Mouse (Mus musculus): Measurements from ENCODE around the gene Gm43517. TPM values are rescaled to one million over a fixed set of nuclear protein-coding genes. Genes with fewer than 3 reads are reported as not detected.

Gm43517 gene
- not detected in 2 replicates for polyA plus RNA-seq (2015; fragmentation: Nextera tagmentation; extraction: Ambion mirVana)

DNA sequence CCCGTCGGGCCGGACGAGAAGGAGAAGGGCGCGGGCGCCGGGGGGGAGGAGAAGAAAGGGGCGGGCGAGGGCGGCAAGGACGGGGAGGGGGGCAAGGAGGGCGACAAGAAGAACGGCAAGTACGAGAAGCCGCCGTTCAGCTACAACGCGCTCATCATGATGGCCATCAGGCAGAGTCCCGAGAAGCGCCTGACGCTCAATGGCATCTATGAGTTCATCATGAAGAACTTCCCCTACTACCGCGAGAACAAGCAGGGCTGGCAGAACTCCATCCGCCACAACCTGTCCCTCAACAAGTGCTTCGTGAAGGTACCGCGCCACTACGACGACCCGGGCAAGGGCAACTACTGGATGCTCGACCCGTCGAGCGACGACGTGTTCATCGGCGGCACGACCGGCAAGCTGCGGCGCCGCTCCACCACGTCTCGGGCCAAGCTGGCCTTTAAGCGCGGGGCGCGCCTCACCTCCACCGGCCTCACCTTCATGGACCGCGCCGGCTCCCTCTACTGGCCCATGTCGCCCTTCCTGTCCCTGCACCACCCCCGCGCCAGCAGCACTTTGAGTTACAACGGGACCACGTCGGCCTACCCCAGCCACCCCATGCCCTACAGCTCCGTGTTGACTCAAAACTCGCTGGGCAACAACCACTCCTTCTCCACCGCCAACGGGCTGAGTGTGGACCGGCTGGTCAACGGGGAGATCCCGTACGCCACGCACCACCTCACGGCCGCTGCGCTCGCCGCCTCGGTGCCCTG lies at the start of gene Gm43517:
Gene Gm43517, plus strand, starts transcription at position 299 of the 755 bp plus-strand sequence.
- no peaks in the 10 kb centered on the region for H3K36me3 ChIP-seq
- H3K4me3 ChIP-seq: peak within 1 kb of the TSS; percentile 35
- WGBS: 1% methylated on average over 74 of the region's 75 CpGs
- H3K4me2 ChIP-seq: peak within 1 kb of the TSS; percentile 55
- peaks cover 79% of the 10 kb centered on the region for H3K27me3 ChIP-seq
- no peak within 1 kb of the TSS for H3K27ac ChIP-seq
- no peak within 1 kb of the TSS for H3K9ac ChIP-seq
- 0 out of 2 replicates have a peak, but pooled peaks have one; percentile 27 for ATAC-seq (ENCODE audit: borderline replicate concordance, extremely low read depth, low FRiP score, low TSS enrichment)
- H3K9me3 ChIP-seq: no peaks in the 10 kb centered on the region
- peaks cover 11% of the 10 kb centered on the region for H3K4me1 ChIP-seq

- H3K4me1 ChIP-seq: no peaks in the 10 kb centered on the region
- H3K27me3 ChIP-seq: no peaks in the 10 kb centered on the region
- no peak for ATAC-seq (ENCODE audit: borderline replicate concordance, extremely low read depth, low FRiP score, low TSS enrichment)
- 87% methylated on average over 10 of the region's 10 CpGs for WGBS
- H3K9me3 ChIP-seq: no peaks in the 10 kb centered on the region
- no peaks in the 10 kb centered on the region for H3K36me3 ChIP-seq
- no peak overlapping the region for H3K4me3 ChIP-seq
- H3K27ac ChIP-seq: no peak overlapping the region
- no peak overlapping the region for H3K9ac ChIP-seq
- H3K4me2 ChIP-seq: no peak overlapping the region
These were observed 35.3 kb upstream of the Gm43517 start for GRCm38 (mm10) chr12:49349697-49350096.

DNA sequence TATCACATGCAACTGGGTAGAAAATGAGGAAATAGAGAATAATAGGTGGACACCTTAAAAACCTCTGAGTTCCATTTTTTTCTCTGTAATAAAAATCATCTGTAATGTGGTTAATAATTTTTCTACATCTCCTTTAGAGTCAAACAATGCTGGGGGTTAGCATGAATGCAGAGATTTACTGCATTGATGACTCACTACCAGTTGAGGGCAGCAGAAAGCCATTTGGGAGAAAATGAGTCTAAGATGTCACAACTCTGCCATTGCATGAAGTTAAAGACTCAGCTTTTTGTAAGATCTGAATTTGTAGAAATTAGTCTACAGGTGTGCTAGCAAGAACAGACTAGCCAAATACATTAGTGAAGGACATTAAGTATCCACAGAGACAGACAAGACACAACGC lies 16.0 kb upstream of the Gm43517 start:
- WGBS: 68% methylated on average over 1 of the region's 1 CpGs
- Histone ChIP-seq H3K9ac (no peak overlapping the region), H3K4me1 (no peaks in the 10 kb centered on the region), H3K4me3 (no peak overlapping the region), H3K4me2 (no peak overlapping the region), H3K9me3 (no peaks in the 10 kb centered on the region), H3K36me3 (no peaks in the 10 kb centered on the region), H3K27me3 (peaks cover 45% of the 10 kb centered on the region), H3K27ac (no peak overlapping the region)
- no peak for ATAC-seq (ENCODE audit: borderline replicate concordance, extremely low read depth, low FRiP score, low TSS enrichment)

DNA sequence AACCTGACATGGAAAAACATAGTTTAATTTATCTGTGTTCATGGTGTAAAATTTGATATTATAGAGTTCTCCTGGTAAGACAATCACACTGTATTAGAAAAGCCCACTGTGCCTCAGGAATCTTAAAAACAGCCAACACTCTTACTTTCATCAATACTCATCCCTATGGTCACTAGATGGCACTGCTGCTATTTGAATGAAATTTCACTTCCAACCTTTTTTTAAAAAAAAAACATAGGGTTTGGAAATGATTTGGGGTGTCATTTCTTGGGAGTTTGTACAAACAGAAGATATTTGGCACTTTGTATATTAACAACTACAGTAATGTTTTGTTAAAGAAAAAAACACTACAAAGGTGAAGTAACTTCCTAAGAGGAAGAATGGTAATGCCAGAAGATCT lies 12.8 kb upstream of the Gm43517 start:
- Histone ChIP-seq H3K9me3 (no peaks in the 10 kb centered on the region), H3K36me3 (no peaks in the 10 kb centered on the region), H3K27ac (no peak overlapping the region), H3K9ac (no peak overlapping the region), H3K4me3 (no peak overlapping the region), H3K4me2 (no peak overlapping the region), H3K27me3 (peaks cover 75% of the 10 kb centered on the region), H3K4me1 (no peaks in the 10 kb centered on the region)
- no peak for ATAC-seq (ENCODE audit: borderline replicate concordance, extremely low read depth, low FRiP score, low TSS enrichment)

DNA sequence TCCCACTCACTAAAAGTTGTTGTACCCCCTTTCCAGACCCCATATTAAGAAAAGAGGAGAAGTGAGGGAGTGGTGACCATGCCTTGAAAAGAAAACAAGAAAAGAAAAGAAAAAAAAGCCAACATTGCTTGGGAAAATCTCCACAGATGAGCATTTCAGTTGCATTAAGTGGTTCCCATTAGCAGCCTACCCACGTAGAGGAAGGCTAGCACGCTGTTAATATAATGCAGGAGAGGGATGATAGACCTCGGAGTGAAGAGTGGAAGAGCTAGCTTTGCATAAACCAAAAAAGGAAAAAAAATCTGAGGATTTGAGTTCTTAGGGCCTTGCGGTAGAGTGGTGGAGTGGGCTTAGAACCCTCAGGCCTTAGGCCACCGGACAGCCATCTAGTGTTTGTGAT lies 11.8 kb upstream of the Gm43517 start:
- 11% methylated on average over 5 of the region's 5 CpGs for WGBS
- Histone ChIP-seq H3K27ac (no peak overlapping the region), H3K4me1 (no peaks in the 10 kb centered on the region), H3K27me3 (peaks cover 81% of the 10 kb centered on the region), H3K36me3 (no peaks in the 10 kb centered on the region), H3K9ac (no peak overlapping the region), H3K4me3 (no peak overlapping the region), H3K4me2 (no peak overlapping the region), H3K9me3 (no peaks in the 10 kb centered on the region)
- no peak for ATAC-seq (ENCODE audit: borderline replicate concordance, extremely low read depth, low FRiP score, low TSS enrichment)

DNA sequence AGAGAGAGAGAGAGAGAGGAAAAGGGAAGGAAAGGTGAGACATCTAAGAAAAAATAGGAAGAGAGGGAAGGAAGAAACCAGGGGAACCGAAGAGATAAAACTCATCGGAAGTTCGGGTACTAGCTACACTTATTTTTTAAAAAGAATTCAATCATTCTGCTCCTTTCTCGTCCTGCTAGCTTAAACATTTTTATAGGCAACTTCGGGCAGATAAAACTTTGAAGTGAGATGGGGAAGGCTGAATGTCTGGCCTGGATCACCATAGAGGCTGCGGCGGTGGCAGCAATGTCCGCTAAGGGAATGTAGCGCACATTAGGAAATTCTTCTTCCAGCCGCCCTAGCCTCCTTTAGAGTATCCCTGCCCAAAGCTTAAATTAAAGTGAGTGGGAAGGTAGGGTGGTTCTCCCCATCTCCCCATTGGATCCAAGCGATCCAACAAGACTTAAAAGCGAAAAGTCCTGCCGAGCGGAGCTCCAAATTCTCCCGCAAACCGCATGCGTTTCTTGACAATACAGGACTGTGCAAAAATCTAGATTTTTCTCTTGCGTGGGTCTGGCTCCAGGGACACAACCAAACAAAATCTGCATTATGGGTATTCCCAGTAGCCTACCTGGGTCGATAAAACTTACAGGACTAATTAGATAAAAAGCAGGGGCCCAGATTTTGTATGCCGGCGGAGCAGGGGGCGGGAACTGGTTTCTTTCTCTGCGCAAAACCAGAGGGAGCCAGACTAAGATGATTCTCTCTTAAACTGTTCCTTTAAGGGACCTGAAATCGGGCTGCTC lies 11.0 kb upstream of the Gm43517 start:
- 3% methylated on average over 24 of the region's 24 CpGs for WGBS
- ATAC-seq (ENCODE audit: borderline replicate concordance, extremely low read depth, low FRiP score, low TSS enrichment): no peak
- Histone ChIP-seq H3K9me3 (no peaks in the 10 kb centered on the region), H3K4me3 (peak overlapping the region; percentile 20), H3K36me3 (no peaks in the 10 kb centered on the region), H3K4me2 (peak overlapping the region; percentile 47), H3K27me3 (peaks cover 90% of the 10 kb centered on the region), H3K4me1 (no peaks in the 10 kb centered on the region), H3K27ac (no peak overlapping the region), H3K9ac (no peak overlapping the region)

DNA sequence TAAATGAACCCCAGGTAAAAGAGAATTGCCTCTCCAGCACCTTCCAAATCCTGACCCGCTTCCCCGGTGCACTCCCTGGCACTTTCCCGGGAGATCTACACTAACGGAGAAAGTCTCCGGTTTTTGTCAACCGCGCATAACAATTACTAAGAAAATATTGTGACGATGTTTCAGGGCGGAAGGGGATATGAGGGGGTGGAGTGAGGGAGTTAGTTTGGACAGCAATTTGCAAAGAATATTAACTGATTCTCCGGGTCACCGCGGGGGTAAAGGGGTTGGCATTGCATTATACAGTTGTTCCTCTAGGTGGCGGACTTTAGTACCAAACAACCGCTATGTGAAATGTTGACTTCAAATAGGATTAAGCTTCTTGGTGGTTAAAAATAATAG lies 10.4 kb upstream of the Gm43517 start:
- H3K4me1 ChIP-seq: no peaks in the 10 kb centered on the region
- H3K4me3 ChIP-seq: peak overlapping the region; percentile 20
- no peaks in the 10 kb centered on the region for H3K9me3 ChIP-seq
- no peaks in the 10 kb centered on the region for H3K36me3 ChIP-seq
- H3K4me2 ChIP-seq: peak overlapping the region; percentile 47
- peaks cover 92% of the 10 kb centered on the region for H3K27me3 ChIP-seq
- H3K9ac ChIP-seq: no peak overlapping the region
- 0% methylated on average over 14 of the region's 14 CpGs for WGBS
- no peak overlapping the region for H3K27ac ChIP-seq
- no peak for ATAC-seq (ENCODE audit: borderline replicate concordance, extremely low read depth, low FRiP score, low TSS enrichment)

GRCm38 (mm10) chr12:49375427-49376317 lies 9.3 kb upstream of the Gm43517 start:
- H3K4me1 ChIP-seq: no peaks in the 10 kb centered on the region
- no peak overlapping the region for H3K27ac ChIP-seq
- H3K36me3 ChIP-seq: no peaks in the 10 kb centered on the region
- no peak overlapping the region for H3K9ac ChIP-seq
- ATAC-seq (ENCODE audit: borderline replicate concordance, extremely low read depth, low FRiP score, low TSS enrichment): no peak
- peaks cover 94% of the 10 kb centered on the region for H3K27me3 ChIP-seq
- H3K4me2 ChIP-seq: no peak overlapping the region
- 5% methylated on average over 15 of the region's 15 CpGs for WGBS
- H3K9me3 ChIP-seq: no peaks in the 10 kb centered on the region
- no peak overlapping the region for H3K4me3 ChIP-seq

- H3K36me3 ChIP-seq: no peaks in the 10 kb centered on the region
- no peak overlapping the region for H3K4me3 ChIP-seq
- 5% methylated on average over 19 of the region's 19 CpGs for WGBS
- no peak overlapping the region for H3K27ac ChIP-seq
- no peak overlapping the region for H3K4me2 ChIP-seq
- H3K27me3 ChIP-seq: peaks cover 93% of the 10 kb centered on the region
- no peak overlapping the region for H3K9ac ChIP-seq
- no peaks in the 10 kb centered on the region for H3K9me3 ChIP-seq
- H3K4me1 ChIP-seq: no peaks in the 10 kb centered on the region
- ATAC-seq (ENCODE audit: borderline replicate concordance, extremely low read depth, low FRiP score, low TSS enrichment): no peak
These were observed 8.5 kb upstream of the Gm43517 start for GRCm38 (mm10) chr12:49376318-49376992.

DNA sequence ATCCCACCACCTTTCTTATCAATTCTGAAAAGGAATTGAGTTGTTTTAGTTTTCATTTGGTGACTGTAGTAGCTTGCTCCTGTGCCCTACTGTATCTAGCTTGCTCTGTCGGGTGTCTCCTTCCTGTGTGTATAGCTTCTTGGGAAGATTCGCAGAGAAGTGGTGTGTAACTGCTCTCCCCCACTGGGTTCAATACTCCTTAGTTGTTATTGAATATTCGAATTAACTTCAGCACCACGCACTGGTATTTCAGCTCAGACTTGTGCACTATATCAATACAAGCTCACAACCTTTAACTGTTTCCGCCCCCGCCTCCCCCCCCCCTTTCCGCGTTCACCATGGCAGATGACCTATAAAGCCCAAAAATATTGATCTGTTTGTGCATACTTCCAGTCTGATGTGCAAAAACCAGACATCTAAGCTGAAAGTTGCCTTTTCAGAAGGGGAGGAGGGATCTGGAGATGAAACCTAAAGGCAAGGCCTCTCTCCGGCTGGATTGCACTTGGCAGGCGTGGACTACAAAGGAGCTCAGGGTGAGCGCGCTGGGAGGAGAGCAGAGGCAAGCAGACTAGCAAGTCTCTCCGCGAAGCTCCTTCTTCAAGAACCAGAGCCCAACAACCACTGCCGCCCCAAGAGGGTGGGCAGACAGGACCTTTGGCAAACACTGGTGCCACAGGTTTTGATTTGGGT lies 7.5 kb upstream of the Gm43517 start:
- no peak for ATAC-seq (ENCODE audit: borderline replicate concordance, extremely low read depth, low FRiP score, low TSS enrichment)
- Histone ChIP-seq H3K4me2 (no peak overlapping the region), H3K27me3 (peaks cover 97% of the 10 kb centered on the region), H3K4me1 (no peaks in the 10 kb centered on the region), H3K36me3 (no peaks in the 10 kb centered on the region), H3K4me3 (no peak overlapping the region), H3K27ac (no peak overlapping the region), H3K9ac (no peak overlapping the region), H3K9me3 (no peaks in the 10 kb centered on the region)
- 2% methylated on average over 15 of the region's 15 CpGs for WGBS

GRCm38 (mm10) chr12:49378920-49379319 lies 6.1 kb upstream of the Gm43517 start:
- no peaks in the 10 kb centered on the region for H3K9me3 ChIP-seq
- no peak overlapping the region for H3K9ac ChIP-seq

More at GRCm38 (mm10) chr12:49378920-49379319, 6.1 kb upstream of the Gm43517 start:
- Histone ChIP-seq H3K4me3 (no peak overlapping the region), H3K4me2 (no peak overlapping the region), H3K27ac (no peak overlapping the region), H3K27me3 (peaks cover 97% of the 10 kb centered on the region), H3K4me1 (peaks cover 10% of the 10 kb centered on the region), H3K36me3 (no peaks in the 10 kb centered on the region)
- WGBS: 11% methylated on average over 1 of the region's 1 CpGs
- no peak for ATAC-seq (ENCODE audit: borderline replicate concordance, extremely low read depth, low FRiP score, low TSS enrichment)

Data from lung, embryonic 15.5 days (tissue).